In the genomic region with DNA sequence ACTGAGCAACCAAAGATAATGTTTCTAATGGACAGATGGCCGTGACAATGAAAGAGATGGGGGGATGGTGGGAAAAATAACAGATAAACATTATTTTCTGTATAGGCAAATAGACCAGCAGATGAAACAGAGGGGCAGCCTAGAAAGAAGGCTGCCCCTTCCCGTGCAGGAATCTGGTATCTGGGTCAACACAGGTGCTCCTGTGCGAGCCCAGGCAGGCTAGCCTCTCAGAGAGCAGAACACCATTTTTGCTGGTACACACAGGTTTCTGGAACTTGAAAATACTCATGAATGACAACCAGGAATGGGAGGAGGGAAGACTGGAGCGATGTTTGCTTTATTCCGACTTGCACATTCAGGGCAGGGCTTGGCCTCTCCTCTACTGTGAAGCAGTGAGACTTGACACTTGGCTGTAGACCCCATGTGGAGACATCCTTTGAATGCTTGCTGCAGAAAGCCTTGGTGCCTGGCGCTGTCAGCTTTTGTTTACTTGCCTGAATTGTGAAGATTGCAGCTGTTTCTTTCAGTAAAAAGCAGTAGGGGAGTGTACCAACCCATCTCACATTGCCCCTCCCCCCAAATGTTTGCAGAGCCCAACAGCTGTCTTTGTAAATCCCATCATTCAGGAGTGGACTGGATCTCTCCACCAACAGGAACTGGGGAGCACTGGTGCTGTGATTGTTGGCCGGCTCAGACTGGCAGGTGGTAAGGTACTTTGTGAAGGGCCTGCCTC, we compare ENCODE assay signal across 8 mouse cellular contexts.
A peak's percentile ranks its signal among the peaks of the same experiment; 100 is the strongest.
DNase-seq lines count a peak whose midpoint lies in the region; ATAC-seq lines count a peak whose summit lies in the region.

No protein-coding gene starts in this region.

- no peak overlapping the region for H3K9ac ChIP-seq in liver, embryonic 11.5 days (ENCODE audit: low read depth, low read length)

- no peak overlapping the region for H3K27ac ChIP-seq in liver, embryonic 11.5 days (ENCODE audit: low read depth, low read length)

- no peaks in the 10 kb centered on the region for H3K9me3 ChIP-seq in liver, embryonic 11.5 days (ENCODE audit: control insufficient read depth, low read length)

- ATAC-seq in liver, embryonic 11.5 days (replicated peaks; ENCODE audit: low FRiP score), result no peak

- H3K36me3 ChIP-seq in liver, embryonic 11.5 days (ENCODE audit: control insufficient read depth, insufficient read depth, low read length), result no peaks in the 10 kb centered on the region

- WGBS in liver, embryonic 11.5 days, result 34% methylated on average over 7 of the region's 7 CpGs

- H3K4me2 ChIP-seq in liver, embryonic 11.5 days, result no peak overlapping the region

- no peak overlapping the region for H3K4me3 ChIP-seq in liver, embryonic 11.5 days (ENCODE audit: low read depth, low read length)

- DNase-seq in liver, result peak; percentile 9
- DNase-seq in liver, embryonic 11.5 days (ENCODE audit: low spot score), result no peak
- DNase-seq in cerebellum, postnatal 14 days, result peak; percentile 48 to 54
- DNase-seq in gastrocnemius, postnatal 4 days (ENCODE audit: low spot score in 2 of 2), result peak; percentile 19 to 48
- DNase-seq in lung, postnatal 36 days, result peak; percentile 39
- DNase-seq in yolk sac, embryonic 10.5 days (ENCODE audit: low spot score), result peak; percentile 57
- DNase-seq in layer of hippocampus, adult 9-11 months, result no peak
- DNase-seq in spleen, postnatal 14 days (ENCODE audit: low spot score in 2 of 2), result no peak

- H3K27me3 ChIP-seq in liver, embryonic 11.5 days (replicated peaks; ENCODE audit: control insufficient read depth, insufficient read depth, low read length), result no peaks in the 10 kb centered on the region

- peaks cover 2% of the 10 kb centered on the region for H3K4me1 ChIP-seq in liver, embryonic 11.5 days (replicated peaks; ENCODE audit: control insufficient read depth, insufficient read depth, low read length)

Comparison
In these comparisons a context has a peak if more than half of its experiments do, and no peak if none do; other contexts are left out.
1. DNase-seq: peak in liver (single experiment), cerebellum, postnatal 14 days (2 of 2), gastrocnemius, postnatal 4 days (2 of 2), lung, postnatal 36 days (single experiment) and yolk sac, embryonic 10.5 days (single experiment); none in liver, embryonic 11.5 days (single experiment), layer of hippocampus, adult 9-11 months (single experiment) and spleen, postnatal 14 days (0 of 2).